Mouse (Mus musculus): ENCODE results near the gene Tbc1d2b. TPM values are rescaled to one million over a fixed set of nuclear protein-coding genes. Genes with fewer than 3 reads are reported as not detected.

The Tbc1d2b gene
- polyA plus RNA-seq, 1 experiment from 2014 or later, result 6.5 TPM

DNA sequence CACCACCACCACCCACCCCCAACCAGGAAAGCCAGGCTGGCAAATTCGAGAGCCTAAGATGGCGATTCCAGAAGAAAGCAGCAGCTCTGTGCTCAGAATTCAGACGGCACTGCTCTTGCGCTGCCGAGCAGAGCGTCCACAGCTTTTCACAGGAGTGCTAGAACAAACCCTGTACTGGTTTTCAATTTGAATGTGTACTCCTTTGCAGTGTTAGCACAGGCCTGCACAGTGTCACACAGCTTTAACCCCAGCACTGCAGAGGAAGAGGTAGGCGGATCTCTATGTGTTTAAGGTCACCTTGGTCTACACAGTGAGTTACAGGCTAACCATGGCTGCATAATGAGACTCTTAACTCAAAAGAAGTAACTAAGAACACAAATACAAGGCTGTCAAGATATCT lies 22.3 kb downstream of the Tbc1d2b start:
- Histone ChIP-seq H3K4me1 (replicated peaks) (no peaks in the 10 kb centered on the region), H3K27ac (no peak overlapping the region), H3K4me2 (no peak overlapping the region), H3K27me3 (no peaks in the 10 kb centered on the region), H3K9ac (no peak overlapping the region), H3K4me3 (no peak overlapping the region), H3K9me3 (no peaks in the 10 kb centered on the region), H3K36me3 (peaks cover 15% of the 10 kb centered on the region)
- 92% methylated on average over 7 of the region's 7 CpGs for WGBS
- ATAC-seq (ENCODE audit: low FRiP score), result no peak

DNA sequence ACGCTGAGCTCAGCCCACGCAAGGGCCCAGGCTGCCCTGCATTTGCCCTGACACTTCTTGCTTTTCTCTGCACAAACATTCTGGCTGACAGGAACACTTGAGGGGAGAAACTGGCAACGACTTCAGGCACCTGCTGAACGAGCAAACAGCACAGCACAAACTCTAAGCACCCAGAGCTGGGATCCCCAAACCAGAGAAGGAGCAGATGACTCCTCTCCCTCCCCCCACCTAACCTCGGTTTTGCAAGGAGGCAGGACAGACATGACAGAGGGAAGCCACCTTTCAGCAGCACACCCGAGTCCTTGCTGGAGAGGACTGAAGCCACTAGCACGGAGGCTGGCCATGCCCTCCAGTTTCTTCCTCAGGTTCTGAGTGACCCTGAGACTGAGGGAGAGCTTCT lies 23.3 kb downstream of the Tbc1d2b start:
- Histone ChIP-seq H3K4me2 (no peak overlapping the region), H3K27ac (no peak overlapping the region), H3K27me3 (no peaks in the 10 kb centered on the region), H3K9ac (no peak overlapping the region), H3K36me3 (peaks cover 15% of the 10 kb centered on the region), H3K4me1 (replicated peaks) (peaks cover 4% of the 10 kb centered on the region; the same call in 1 of the 2 replicates), H3K4me3 (no peak overlapping the region), H3K9me3 (no peaks in the 10 kb centered on the region)
- ATAC-seq (ENCODE audit: low FRiP score), result no peak
- WGBS, result 77% methylated on average over 7 of the region's 7 CpGs

DNA sequence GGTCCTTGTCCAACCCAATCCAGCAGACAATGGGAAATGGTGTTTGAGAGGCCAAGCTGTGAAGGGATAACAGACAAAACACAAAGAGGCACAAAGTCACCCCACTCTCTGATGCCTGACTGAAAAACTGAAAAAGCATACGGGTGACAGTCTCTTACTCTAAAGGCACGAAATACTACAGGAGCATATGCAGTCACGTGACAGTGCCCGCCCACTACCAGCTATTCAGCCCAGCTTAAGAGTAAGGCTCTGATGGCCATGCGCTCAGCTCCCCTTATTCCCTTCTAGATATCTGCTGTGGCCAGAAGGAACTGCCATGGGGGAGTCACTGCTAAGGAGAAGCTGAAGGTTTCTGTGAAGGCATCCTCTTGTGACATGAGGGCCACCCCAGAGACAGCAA lies 24.8 kb downstream of the Tbc1d2b start:
- H3K9ac ChIP-seq, result no peak overlapping the region
- H3K4me3 ChIP-seq, result no peak overlapping the region
- peaks cover 4% of the 10 kb centered on the region; the same call in 1 of the 2 replicates for H3K4me1 ChIP-seq (replicated peaks)
- ATAC-seq (ENCODE audit: low FRiP score), result no peak
- H3K36me3 ChIP-seq, result peaks cover 15% of the 10 kb centered on the region
- no peak overlapping the region for H3K4me2 ChIP-seq
- H3K27me3 ChIP-seq, result no peaks in the 10 kb centered on the region
- no peak overlapping the region for H3K27ac ChIP-seq
- WGBS, result 92% methylated on average over 5 of the region's 5 CpGs
- H3K9me3 ChIP-seq, result no peaks in the 10 kb centered on the region

DNA sequence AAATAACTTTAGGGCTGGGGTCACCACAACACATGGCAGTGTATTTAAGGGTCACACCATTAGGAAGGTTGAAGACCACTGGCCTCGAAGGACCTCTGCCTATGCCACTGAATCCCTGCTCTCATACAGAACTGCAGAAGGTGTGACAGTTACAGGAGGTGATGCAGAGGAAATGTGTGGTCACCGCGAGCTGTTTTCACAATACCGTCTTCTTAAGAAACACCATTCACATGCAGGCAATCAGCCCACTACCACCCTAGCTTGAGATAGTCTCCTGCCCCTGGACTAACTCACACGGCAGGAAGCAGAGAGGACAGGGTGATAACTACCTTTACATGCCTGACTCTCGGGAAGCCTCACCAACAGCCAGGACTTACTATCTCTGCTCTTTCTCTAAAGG lies 25.4 kb downstream of the Tbc1d2b start:
- H3K27ac ChIP-seq, result no peak overlapping the region
- H3K9me3 ChIP-seq, result no peaks in the 10 kb centered on the region
- 94% methylated on average over 6 of the region's 6 CpGs for WGBS
- H3K27me3 ChIP-seq, result no peaks in the 10 kb centered on the region
- ATAC-seq (ENCODE audit: low FRiP score), result no peak
- H3K4me1 ChIP-seq (replicated peaks), result peaks cover 4% of the 10 kb centered on the region; the same call in 1 of the 2 replicates
- H3K4me3 ChIP-seq, result no peak overlapping the region
- peaks cover 15% of the 10 kb centered on the region for H3K36me3 ChIP-seq
- no peak overlapping the region for H3K9ac ChIP-seq
- no peak overlapping the region for H3K4me2 ChIP-seq

DNA sequence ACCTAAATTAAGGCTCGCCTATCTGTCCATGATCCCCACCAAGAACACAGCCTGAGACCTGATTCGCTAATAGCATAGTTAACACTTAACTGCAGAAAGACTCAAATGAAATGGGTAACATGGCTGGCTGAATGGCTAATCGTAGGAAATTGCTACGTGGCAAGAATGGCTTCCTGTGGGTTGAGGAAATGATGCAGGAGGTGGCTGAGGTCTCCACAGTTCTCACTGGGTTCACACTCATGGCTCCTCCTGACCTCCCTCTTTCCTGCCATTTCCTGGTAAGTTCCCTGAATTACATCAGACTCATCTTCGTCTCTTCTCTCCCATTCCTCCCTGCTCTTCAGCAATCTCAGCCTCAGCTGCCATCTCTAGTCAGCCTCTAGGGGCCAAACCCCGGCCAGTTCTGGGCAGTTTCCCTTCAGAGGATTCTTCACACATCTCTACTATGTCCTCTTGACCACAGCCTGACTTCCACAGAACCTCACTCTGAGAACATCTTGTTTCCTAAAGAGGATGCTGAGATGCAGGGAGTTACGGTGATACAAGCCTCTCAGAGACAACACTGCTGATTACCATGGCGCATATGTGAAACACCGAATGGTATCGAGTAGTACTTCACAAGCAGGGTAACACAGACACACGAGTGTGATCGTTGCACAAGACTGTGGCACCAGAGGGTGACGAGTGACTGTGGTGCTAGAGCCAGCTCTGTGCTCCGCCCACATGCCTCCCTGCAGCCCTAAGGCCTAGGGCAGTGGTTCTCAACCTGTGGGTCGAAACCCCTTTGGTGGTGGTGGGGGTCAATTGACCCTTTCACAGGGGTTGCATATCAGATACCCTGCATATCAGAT lies 26.1 kb downstream of the Tbc1d2b start:
- Histone ChIP-seq H3K9ac (no peak overlapping the region), H3K4me2 (no peak overlapping the region), H3K36me3 (peaks cover 17% of the 10 kb centered on the region), H3K27me3 (no peaks in the 10 kb centered on the region), H3K9me3 (no peaks in the 10 kb centered on the region), H3K4me3 (no peak overlapping the region), H3K4me1 (replicated peaks) (peaks cover 4% of the 10 kb centered on the region; the same call in 1 of the 2 replicates), H3K27ac (no peak overlapping the region)
- 92% methylated on average over 15 of the region's 15 CpGs for WGBS
- no peak for ATAC-seq (ENCODE audit: low FRiP score)

DNA sequence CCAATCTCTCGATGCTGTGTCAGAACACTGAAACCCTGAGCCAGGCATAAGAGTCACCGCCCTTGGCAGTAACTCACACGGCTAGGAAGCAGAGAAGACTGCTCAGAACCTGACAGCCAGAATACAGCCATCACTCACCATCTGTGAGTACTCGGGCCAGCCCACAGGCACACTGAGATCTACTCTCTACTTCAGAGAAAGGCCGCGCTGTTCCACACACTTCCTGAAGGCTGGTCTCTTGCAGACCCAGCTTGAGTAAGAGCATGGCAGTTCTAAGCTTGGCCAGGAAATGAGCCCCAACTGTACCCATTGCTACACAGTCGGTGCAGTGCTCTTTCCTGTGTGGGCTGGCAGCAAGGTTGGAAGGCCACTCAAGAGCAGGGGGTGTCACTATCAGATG lies 27.7 kb downstream of the Tbc1d2b start:
- WGBS, result 94% methylated on average over 7 of the region's 7 CpGs

DNA sequence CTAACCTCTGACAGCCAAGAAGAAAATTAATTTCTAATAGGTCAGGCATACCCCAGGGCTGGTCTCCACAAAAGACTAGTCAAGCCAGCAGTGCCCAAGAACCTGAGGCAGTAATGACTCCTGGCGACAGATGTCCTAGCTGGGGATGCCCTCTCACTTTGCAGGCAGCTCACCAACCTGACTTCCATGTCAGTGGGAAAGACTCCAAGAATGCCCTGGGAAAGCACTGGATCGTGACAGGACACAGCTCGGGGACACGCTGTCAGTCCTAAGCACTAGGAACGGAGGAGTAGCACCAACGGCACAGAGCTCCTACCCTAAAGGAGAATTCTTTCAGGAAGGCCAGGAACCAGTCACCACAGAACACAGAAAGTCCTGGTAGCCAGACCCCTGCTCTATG lies 28.3 kb downstream of the Tbc1d2b start:
- Histone ChIP-seq H3K27me3 (no peaks in the 10 kb centered on the region), H3K4me2 (no peak overlapping the region), H3K27ac (no peak overlapping the region), H3K9ac (no peak overlapping the region), H3K4me1 (replicated peaks) (peaks cover 4% of the 10 kb centered on the region; the same call in 1 of the 2 replicates), H3K9me3 (no peaks in the 10 kb centered on the region), H3K4me3 (no peak overlapping the region), H3K36me3 (peaks cover 19% of the 10 kb centered on the region)
- no peak for ATAC-seq (ENCODE audit: low FRiP score)
- 89% methylated on average over 6 of the region's 6 CpGs for WGBS

More for the DNA sequence above, 27.7 kb downstream of the Tbc1d2b start:
- Histone ChIP-seq H3K4me3 (no peak overlapping the region), H3K27ac (no peak overlapping the region), H3K27me3 (no peaks in the 10 kb centered on the region), H3K4me1 (replicated peaks) (peaks cover 4% of the 10 kb centered on the region; the same call in 1 of the 2 replicates), H3K9me3 (no peaks in the 10 kb centered on the region), H3K4me2 (no peak overlapping the region), H3K36me3 (peaks cover 18% of the 10 kb centered on the region), H3K9ac (no peak overlapping the region)
- no peak for ATAC-seq (ENCODE audit: low FRiP score)

DNA sequence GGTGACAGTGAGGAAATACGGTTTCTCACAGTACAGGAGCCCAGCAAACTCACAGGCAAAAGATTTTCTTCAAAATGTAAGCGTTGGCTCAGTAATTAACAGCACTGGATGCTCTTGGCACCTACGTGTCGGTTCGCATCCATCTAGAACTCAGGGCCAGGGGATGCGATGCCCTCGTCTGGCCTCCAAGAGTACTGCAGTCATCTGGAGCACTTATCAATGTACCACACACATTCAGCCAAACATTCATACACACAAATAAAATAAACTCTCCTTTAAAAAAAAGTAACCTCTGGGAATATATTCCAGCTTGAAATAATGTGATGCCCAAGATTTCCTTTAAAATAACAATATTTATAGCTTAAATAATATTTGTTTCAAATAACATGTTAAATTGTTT lies 29.0 kb downstream of the Tbc1d2b start:
- 66% methylated on average over 7 of the region's 7 CpGs for WGBS
- Histone ChIP-seq H3K4me2 (no peak overlapping the region), H3K36me3 (peaks cover 17% of the 10 kb centered on the region), H3K4me1 (replicated peaks) (peaks cover 4% of the 10 kb centered on the region; the same call in 1 of the 2 replicates), H3K27ac (no peak overlapping the region), H3K9me3 (no peaks in the 10 kb centered on the region), H3K4me3 (no peak overlapping the region), H3K27me3 (no peaks in the 10 kb centered on the region), H3K9ac (no peak overlapping the region)
- no peak for ATAC-seq (ENCODE audit: low FRiP score)

DNA sequence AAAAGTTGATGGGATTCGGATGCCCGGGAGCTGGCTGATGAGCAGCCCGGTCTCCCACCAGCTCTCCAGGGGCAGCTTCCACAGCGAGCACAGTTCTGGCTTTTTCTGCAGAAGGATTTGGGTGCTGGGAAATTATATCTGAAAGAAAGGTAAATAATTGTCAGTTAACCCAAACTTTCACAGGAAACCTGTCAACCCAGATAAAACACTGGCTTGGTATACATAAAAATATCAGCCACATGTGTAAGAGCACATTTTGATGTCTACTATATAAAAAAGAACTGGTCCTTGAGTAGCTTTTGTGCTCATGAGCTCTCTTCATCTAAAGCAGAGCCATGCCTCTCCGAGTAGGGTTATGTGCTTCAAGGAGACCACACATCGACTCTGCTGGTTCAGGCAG lies 29.6 kb downstream of the Tbc1d2b start:
- 84% methylated on average over 6 of the region's 6 CpGs for WGBS
- H3K4me2 ChIP-seq, result no peak overlapping the region
- H3K4me3 ChIP-seq, result no peak overlapping the region
- peaks cover 13% of the 10 kb centered on the region for H3K36me3 ChIP-seq
- H3K9ac ChIP-seq, result no peak overlapping the region
- H3K9me3 ChIP-seq, result no peaks in the 10 kb centered on the region
- H3K27me3 ChIP-seq, result no peaks in the 10 kb centered on the region
- peaks cover 4% of the 10 kb centered on the region; the same call in 1 of the 2 replicates for H3K4me1 ChIP-seq (replicated peaks)
- H3K27ac ChIP-seq, result no peak overlapping the region
- 0 out of 2 replicates have a peak, but pooled peaks have one; percentile 5 for ATAC-seq (ENCODE audit: low FRiP score)

DNA sequence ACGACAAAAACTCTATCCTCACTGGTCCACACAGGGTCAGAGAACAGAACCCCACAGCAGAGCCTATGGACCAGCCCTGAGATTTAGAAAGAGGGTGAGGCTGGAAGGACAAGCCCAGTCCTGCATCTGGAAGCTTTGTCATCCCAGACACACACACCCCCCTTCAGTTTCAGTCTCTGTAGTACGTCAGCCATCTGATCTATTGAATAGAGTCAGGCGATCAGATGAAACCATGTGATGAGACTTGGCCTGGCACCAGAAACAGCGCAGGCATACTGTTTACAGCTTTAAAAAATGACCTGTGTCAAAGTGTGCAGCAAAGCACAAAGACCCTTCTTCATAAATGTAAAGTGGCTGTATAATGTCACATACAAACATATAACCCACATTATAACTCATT lies 30.0 kb downstream of the Tbc1d2b start:
- WGBS, result 58% methylated on average over 4 of the region's 4 CpGs
- ATAC-seq (ENCODE audit: low FRiP score), result peak; percentile 75; the same call in 1 of the 2 replicates
- peaks cover 4% of the 10 kb centered on the region; the same call in 1 of the 2 replicates for H3K4me1 ChIP-seq (replicated peaks)
- H3K9me3 ChIP-seq, result no peaks in the 10 kb centered on the region
- no peak overlapping the region for H3K4me3 ChIP-seq
- H3K9ac ChIP-seq, result no peak overlapping the region
- H3K27me3 ChIP-seq, result no peaks in the 10 kb centered on the region
- H3K36me3 ChIP-seq, result peaks cover 13% of the 10 kb centered on the region
- H3K4me2 ChIP-seq, result no peak overlapping the region
- no peak overlapping the region for H3K27ac ChIP-seq

DNA sequence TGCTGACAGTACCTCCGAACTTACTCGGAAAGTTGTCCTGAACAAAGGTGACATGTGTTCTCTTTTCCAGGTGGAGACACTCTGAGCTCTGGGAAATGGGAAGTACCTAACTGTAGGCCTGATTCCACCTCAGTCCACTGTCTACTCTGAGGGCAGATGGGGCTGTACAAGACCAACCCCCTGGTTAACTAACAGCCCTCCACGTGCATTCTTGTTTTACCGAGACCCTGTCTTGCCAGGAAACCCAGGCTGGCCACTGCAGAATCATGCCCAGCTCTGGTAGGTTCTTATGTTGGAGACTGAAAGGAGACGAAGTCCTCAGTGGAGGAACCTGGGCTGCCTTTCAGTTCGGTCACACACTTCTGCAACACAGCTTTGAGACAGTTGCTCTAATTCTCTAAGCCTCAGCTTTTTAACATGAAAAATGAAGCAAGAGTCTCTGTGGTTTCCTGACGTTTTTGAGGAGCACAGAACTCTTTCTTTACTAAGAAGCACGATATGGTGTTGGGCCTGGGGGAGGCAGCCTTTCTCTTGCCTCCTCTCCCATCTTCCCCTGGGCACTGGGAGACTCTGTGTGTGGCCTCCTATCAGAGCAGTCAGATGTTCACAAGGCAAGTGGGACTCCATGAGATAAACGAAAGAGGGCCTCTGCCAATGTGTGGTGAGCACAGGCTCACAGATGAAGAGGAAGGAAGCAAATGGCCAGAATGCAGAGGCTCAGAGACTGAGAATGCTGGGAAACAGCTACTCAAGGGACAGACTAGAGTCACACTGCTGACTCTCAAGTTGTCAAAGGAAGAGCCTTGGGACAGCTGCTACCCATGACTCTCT lies 33.2 kb downstream of the Tbc1d2b start:
- H3K4me2 ChIP-seq, result no peak overlapping the region

DNA sequence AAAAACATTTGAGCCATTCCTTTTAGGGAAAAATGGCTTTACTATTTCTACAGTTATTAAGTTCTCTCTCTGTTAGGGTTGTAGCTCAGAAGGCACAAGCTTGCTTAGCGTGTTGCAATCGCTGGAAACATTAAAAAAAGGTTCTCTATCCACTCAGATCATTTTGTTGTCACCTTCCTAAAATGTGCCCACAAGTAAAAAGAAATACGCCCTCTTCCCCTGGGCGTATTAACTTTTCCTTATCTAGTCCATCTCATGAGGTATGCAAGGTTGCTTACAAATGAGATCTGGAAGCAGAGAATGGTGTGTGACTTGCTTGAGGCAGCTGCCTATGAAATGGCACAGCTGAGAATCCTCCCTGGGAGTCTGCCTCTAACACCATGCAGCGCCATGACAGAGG lies 33.8 kb downstream of the Tbc1d2b start:
- ATAC-seq (ENCODE audit: low FRiP score), result no peak
- H3K9me3 ChIP-seq, result no peaks in the 10 kb centered on the region
- no peaks in the 10 kb centered on the region for H3K27me3 ChIP-seq
- peaks cover 10% of the 10 kb centered on the region for H3K36me3 ChIP-seq
- H3K4me1 ChIP-seq (replicated peaks), result no peaks in the 10 kb centered on the region
- H3K4me2 ChIP-seq, result no peak overlapping the region
- no peak overlapping the region for H3K27ac ChIP-seq
- H3K9ac ChIP-seq, result no peak overlapping the region
- no peak overlapping the region for H3K4me3 ChIP-seq
- WGBS, result 96% methylated on average over 5 of the region's 5 CpGs

More for the DNA sequence above, 33.2 kb downstream of the Tbc1d2b start:
- no peak for ATAC-seq (ENCODE audit: low FRiP score)
- Histone ChIP-seq H3K4me3 (no peak overlapping the region), H3K9ac (no peak overlapping the region), H3K9me3 (no peaks in the 10 kb centered on the region), H3K27ac (no peak overlapping the region), H3K27me3 (no peaks in the 10 kb centered on the region), H3K36me3 (peaks cover 10% of the 10 kb centered on the region), H3K4me1 (replicated peaks) (no peaks in the 10 kb centered on the region)
- WGBS, result 89% methylated on average over 9 of the region's 9 CpGs

Measured in hindbrain, embryonic 13.5 days (tissue).